Mouse (Mus musculus) gastrocnemius, postnatal 10 days (tissue): ENCODE results near the gene Vps54. TPM values are rescaled to one million over a fixed set of nuclear protein-coding genes. Genes with fewer than 3 reads are reported as not detected.
"Not testable (repeated sequence)": the region's sequence is repeated elsewhere in the genome, so short reads cannot be mapped to it uniquely, and the experiment has no call there.

Experiments used
- DNase-seq: peaks from one replicate; pipeline ENCODE4 v3.0.0; 2021; ENCODE audit warnings: mixed read lengths
- long read RNA-seq, 2 experiments: library from polyadenylated mRNA; stranded (forward); transcript quantifications; one replicate each; pipeline ENCODE4 v2.0.0; 2021
- total RNA-seq, 2 experiments: library from RNA; stranded (reverse); gene quantifications; 2 replicates each; pipeline ENCODE4 v1.2.3; 2021

The Vps54 gene
- total RNA-seq = 10 to 100 TPM; 18.8 to 23.4 TPM
- long read RNA-seq, experiment 1, full-length matches to known transcripts = 27 of 46 reads
- long read RNA-seq, experiment 1, partial matches to known transcripts = 6 of 46 reads
- long read RNA-seq, experiment 1, other reads (novel, unspliced or antisense) = 13 of 46 reads
- long read RNA-seq, experiment 2, full-length matches to known transcripts = 17 of 37 reads
- long read RNA-seq, experiment 2, partial matches to known transcripts = 8 of 37 reads
- long read RNA-seq, experiment 2, other reads (novel, unspliced or antisense) = 12 of 37 reads

- peak; percentile 61 for DNase-seq
These were observed at the start of gene Vps54 for GRCm38 (mm10) chr11:21239021-21239661. Vps54 (plus strand) TSS chr11:21239281.

GRCm38 (mm10) chr11:21191821-21192220 is 47.3 kb upstream of the Vps54 start:
- DNase-seq = not testable (repeated sequence)

GRCm38 (mm10) chr11:21194851-21195250 is 44.2 kb upstream of the Vps54 start:
- DNase-seq = no peak

- no peak for DNase-seq
These were observed 30.0 kb upstream of the Vps54 start for GRCm38 (mm10) chr11:21209046-21209445.

GRCm38 (mm10) chr11:21209701-21210100 is 29.4 kb upstream of the Vps54 start:
- not testable (repeated sequence) for DNase-seq

GRCm38 (mm10) chr11:21217419-21217818 is 21.7 kb upstream of the Vps54 start:
- DNase-seq = no peak

- DNase-seq = no peak
These were observed 19.8 kb upstream of the Vps54 start for GRCm38 (mm10) chr11:21219281-21219680.

- DNase-seq = no peak
These were observed 19.1 kb upstream of the Vps54 start for GRCm38 (mm10) chr11:21219851-21220587.

GRCm38 (mm10) chr11:21220754-21221153 is 18.3 kb upstream of the Vps54 start:
- DNase-seq = no peak

GRCm38 (mm10) chr11:21221396-21221795 is 17.7 kb upstream of the Vps54 start:
- DNase-seq = no peak

GRCm38 (mm10) chr11:21222606-21223207 is 16.4 kb upstream of the Vps54 start:
- DNase-seq = no peak

GRCm38 (mm10) chr11:21223539-21223938 is 15.5 kb upstream of the Vps54 start:
- DNase-seq = no peak

- DNase-seq = no peak
These were observed 15.0 kb upstream of the Vps54 start for GRCm38 (mm10) chr11:21224041-21224440.

GRCm38 (mm10) chr11:21224446-21224845 is 14.6 kb upstream of the Vps54 start:
- no peak for DNase-seq

- no peak for DNase-seq
These were observed 14.1 kb upstream of the Vps54 start for GRCm38 (mm10) chr11:21224983-21225382.

GRCm38 (mm10) chr11:21235381-21235780 is 3.7 kb upstream of the Vps54 start:
- no peak for DNase-seq

GRCm38 (mm10) chr11:21235821-21236220 is 3.3 kb upstream of the Vps54 start:
- DNase-seq = no peak

GRCm38 (mm10) chr11:21236996-21237395 is 2.1 kb upstream of the Vps54 start:
- DNase-seq = no peak

- no peak for DNase-seq
These were observed 1.4 kb upstream of the Vps54 start for GRCm38 (mm10) chr11:21237474-21238278.

GRCm38 (mm10) chr11:21238279-21239020 is 631 bp upstream of the Vps54 start:
- DNase-seq = peak; percentile 56
